Mouse (Mus musculus) ES-E14 (cell line): ENCODE results near the gene Rims1. TPM values are rescaled to one million over a fixed set of nuclear protein-coding genes. Genes with fewer than 3 reads are reported as not detected.

Experiments
- DNase-seq: peaks from one replicate; pipeline ENCODE4 v3.0.0-alpha.2; 2013; ENCODE audit warnings: low read depth, low spot score
- H3K27ac ChIP-seq: 2 replicates; pipeline ENCODE4 v1.5.1; 2012; ENCODE audit warnings: low read depth, mild to moderate bottlenecking, low read length, moderate library complexity, mixed read lengths; ENCODE audit not compliant: poor library complexity, insufficient read depth, severe bottlenecking
- H3K36me3 ChIP-seq: 2 replicates; pipeline ENCODE4 v1.6.1; 2012; ENCODE audit warnings: mild to moderate bottlenecking, low read length, moderate library complexity, mixed read lengths; ENCODE audit not compliant: control insufficient read depth, poor library complexity, insufficient read depth, severe bottlenecking
- H3K4me1 ChIP-seq, 2 experiments: fragments of 150-350 bp in 1 of 2; sonication (generic) in 1 of 2; 2 replicates each; pipeline ENCODE4 v1.6.1; 2012; ENCODE audit warnings: low read length in 2 of 2, mild to moderate bottlenecking in 1 of 2, mixed read lengths in 1 of 2; ENCODE audit not compliant: control insufficient read depth in 2 of 2, insufficient read depth in 2 of 2, poor library complexity in 1 of 2
- H3K4me3 ChIP-seq, 2 experiments: fragments of 150-350 bp in 1 of 2; sonication (generic) in 1 of 2; 2 replicates each; pipeline ENCODE4 v1.5.1; 2012; ENCODE audit warnings: low read length in 2 of 2, low read depth in 1 of 2, mild to moderate bottlenecking in 1 of 2, mixed read lengths in 1 of 2; ENCODE audit not compliant: insufficient read depth in 1 of 2, poor library complexity in 1 of 2, severe bottlenecking in 1 of 2
- H3K9ac ChIP-seq: 2 replicates; pipeline ENCODE4 v1.6.1; 2012; ENCODE audit warnings: low read depth, mild to moderate bottlenecking, low read length, mixed read lengths; ENCODE audit not compliant: poor library complexity, insufficient read depth, severe bottlenecking
- H3K9me3 ChIP-seq: fragments of 150-350 bp; sonication (generic); 2 replicates; pipeline ENCODE4 v1.6.1; 2012; ENCODE audit warnings: low read depth, mild to moderate bottlenecking, low read length; ENCODE audit not compliant: control insufficient read depth, insufficient read depth
- CHD2 ChIP-seq: IDR thresholded peaks from 2 replicates; pipeline ENCODE4 v1.6.1; 2014; ENCODE audit warnings: mild to moderate bottlenecking, low read depth, low read length, inconsistent platforms
- HCFC1 ChIP-seq: IDR thresholded peaks from 2 replicates; pipeline ENCODE4 v1.6.1; 2012; ENCODE audit warnings: low read length, inconsistent platforms, borderline replicate concordance; ENCODE audit not compliant: insufficient read depth
- MAFK ChIP-seq: IDR thresholded peaks from 2 replicates; pipeline ENCODE4 v1.6.1; 2014; ENCODE audit warnings: mild to moderate bottlenecking, low read depth, low read length, inconsistent platforms; ENCODE audit not compliant: insufficient read depth
- ZC3H11A ChIP-seq: IDR thresholded peaks from 2 replicates; pipeline ENCODE4 v1.6.1; 2012; ENCODE audit warnings: low read depth, mild to moderate bottlenecking, inconsistent platforms, low read length, borderline replicate concordance
- ZNF384 ChIP-seq: IDR thresholded peaks from 2 replicates; pipeline ENCODE4 v1.6.1; 2012; ENCODE audit warnings: low read depth, low read length, inconsistent platforms
- in situ Hi-C, 2 experiments: fragments of 600-800 bp; cut with MboI; formaldehyde crosslinking; loops; one replicate each; pipeline ENCODE4 v1.15.1; 2025; ENCODE audit warnings: low sequenced_read_pairs in 2 of 2, inconsistent platforms in 1 of 2; ENCODE audit not compliant: unreplicated experiment in 2 of 2
- total RNA-seq: library from RNA; depleted of rRNA; stranded (reverse); fragments of 300-350 nt; gene quantifications from 2 replicates; pipeline ENCODE4 v1.2.3, GENCODE M21; 2012

The Rims1 gene
- total RNA-seq, 1 experiment: 1.4 TPM

DNA sequence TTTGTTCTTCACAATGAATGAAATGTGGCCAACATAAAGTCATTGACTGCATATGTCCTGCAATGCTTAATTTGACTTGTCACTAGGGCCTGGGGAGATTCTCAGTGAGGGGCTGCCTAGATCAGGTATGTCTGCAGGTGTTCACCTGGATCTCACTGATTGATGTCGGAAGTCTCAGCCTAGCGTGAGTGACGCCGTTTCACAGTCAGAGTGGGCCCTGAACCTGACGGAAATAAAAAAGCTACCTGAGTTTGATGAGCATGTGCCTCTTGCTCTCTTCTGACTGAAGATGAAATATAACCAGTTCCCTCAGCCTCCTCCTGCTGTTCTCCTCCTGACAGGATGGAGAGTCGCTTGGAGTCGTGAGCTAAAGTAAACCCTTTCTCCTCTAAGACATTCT is 173.2 kb downstream of the Rims1 start:
- TF ChIP-seq ZC3H11A: no peak
- TF ChIP-seq MAFK: no peak
- no peak for TF ChIP-seq HCFC1
- no peak for TF ChIP-seq CHD2
- TF ChIP-seq ZNF384: no peak
- in situ Hi-C loops: no loop called here
- Histone ChIP-seq H3K9me3 (no peaks in the 10 kb centered on the region), H3K9ac (no peak overlapping the region), H3K4me3 (no peak overlapping the region), H3K4me1 (no peaks in the 10 kb centered on the region), H3K27ac (no peak overlapping the region), H3K36me3 (no peaks in the 10 kb centered on the region)
- DNase-seq: no peak

DNA sequence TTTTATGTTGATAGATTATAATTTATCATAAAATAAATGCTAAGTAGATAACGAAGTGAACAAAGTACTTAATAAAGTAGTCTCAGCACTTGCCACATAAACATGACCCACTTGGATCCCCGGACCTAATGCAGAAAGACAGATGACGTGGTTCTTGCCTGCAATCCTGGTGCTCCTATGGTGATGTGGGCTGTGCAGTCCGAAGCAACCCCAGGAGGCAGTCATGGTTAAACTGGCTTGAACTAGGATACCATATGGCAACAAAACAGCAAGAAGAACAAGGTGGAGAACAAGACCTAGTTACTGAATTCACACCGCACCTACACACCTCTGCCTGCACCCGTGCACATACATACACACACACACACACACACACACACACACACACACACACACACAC is 173.8 kb downstream of the Rims1 start:
- no peak overlapping the region for H3K4me3 ChIP-seq
- no peak overlapping the region for H3K9ac ChIP-seq
- H3K4me1 ChIP-seq: no peaks in the 10 kb centered on the region
- H3K9me3 ChIP-seq: no peaks in the 10 kb centered on the region
- in situ Hi-C loops: no loop called here
- no peaks in the 10 kb centered on the region for H3K36me3 ChIP-seq
- no peak overlapping the region for H3K27ac ChIP-seq
- TF ChIP-seq ZC3H11A: no peak
- TF ChIP-seq MAFK: no peak
- TF ChIP-seq CHD2: no peak
- no peak for DNase-seq

DNA sequence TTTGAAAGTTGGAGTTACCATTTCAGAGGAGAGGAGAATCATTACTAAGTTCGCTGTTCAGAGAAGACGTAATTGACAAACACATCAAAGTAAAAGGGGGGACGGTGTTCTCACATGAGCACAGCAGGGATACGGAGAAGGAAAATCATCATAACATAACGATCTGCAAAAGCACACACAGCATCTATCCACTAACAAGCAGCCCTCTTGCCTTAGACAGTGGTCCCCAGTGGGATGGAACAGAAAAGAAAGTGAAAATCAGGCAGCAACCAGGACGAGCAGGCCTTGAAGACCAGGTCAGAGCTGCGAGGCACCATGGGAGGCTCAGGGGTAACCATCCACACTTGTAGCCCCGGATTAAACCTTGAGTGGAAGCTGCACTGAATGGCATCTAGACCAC is 176.8 kb downstream of the Rims1 start:
- Histone ChIP-seq H3K9me3 (no peaks in the 10 kb centered on the region), H3K4me3 (no peak overlapping the region), H3K4me1 (no peaks in the 10 kb centered on the region), H3K36me3 (no peaks in the 10 kb centered on the region), H3K27ac (no peak overlapping the region), H3K9ac (no peak overlapping the region)
- in situ Hi-C loops: no loop called here
- no peak for DNase-seq
- no peak for TF ChIP-seq ZC3H11A
- TF ChIP-seq CHD2: no peak
- no peak for TF ChIP-seq ZNF384

DNA sequence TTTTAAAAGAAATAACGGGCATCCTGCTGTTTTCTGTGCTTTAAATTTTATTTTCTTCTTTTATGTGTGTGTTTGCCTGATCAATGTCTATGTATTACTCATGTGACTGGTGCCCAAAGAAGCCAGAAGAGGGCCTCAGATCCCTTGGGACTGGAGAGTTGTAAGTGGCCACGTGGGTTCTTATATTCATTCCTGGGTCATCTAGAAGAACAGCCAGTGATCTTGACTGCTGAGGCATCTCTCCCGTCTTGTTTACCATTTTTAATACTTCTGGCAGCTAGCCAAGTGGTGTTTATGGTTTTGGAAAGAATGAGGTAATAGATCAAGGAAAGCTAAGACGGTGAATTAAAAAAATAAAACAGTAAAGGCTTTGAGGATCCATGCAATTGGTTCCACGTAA is 178.8 kb downstream of the Rims1 start:
- TF ChIP-seq HCFC1: no peak
- no peak for TF ChIP-seq ZC3H11A
- no peak for TF ChIP-seq MAFK
- TF ChIP-seq ZNF384: no peak
- TF ChIP-seq CHD2: no peak
- in situ Hi-C loops: no loop called here
- no peak for DNase-seq
- Histone ChIP-seq H3K9me3 (no peaks in the 10 kb centered on the region), H3K27ac (no peak overlapping the region), H3K36me3 (no peaks in the 10 kb centered on the region), H3K4me3 (no peak overlapping the region), H3K4me1 (no peaks in the 10 kb centered on the region), H3K9ac (no peak overlapping the region)

DNA sequence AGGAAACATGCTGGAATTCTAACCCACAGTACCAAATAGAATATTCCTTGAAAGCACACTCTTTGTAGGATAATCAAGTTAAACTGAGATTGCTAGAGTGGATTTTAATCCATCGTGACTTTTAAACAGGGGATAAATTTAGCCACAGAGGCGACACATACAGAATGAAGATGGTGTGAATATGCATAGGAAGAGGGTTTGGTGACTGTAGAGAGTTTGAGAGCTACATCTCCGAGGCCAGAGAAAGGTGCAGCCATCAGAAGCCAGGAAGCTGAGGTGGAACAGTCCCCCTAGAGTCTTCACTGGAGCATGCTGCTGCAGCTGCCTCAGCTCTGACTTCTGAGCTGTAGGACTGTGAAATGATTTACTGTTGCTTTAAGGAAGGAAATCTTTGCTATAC is 179.5 kb downstream of the Rims1 start:
- H3K9ac ChIP-seq: no peak overlapping the region
- no peak for TF ChIP-seq ZNF384
- TF ChIP-seq HCFC1: no peak
- no peak for TF ChIP-seq CHD2
- TF ChIP-seq ZC3H11A: no peak
- no peak for TF ChIP-seq MAFK

More for the DNA sequence above, 179.5 kb downstream of the Rims1 start:
- Histone ChIP-seq H3K36me3 (no peaks in the 10 kb centered on the region), H3K4me3 (no peak overlapping the region), H3K9me3 (no peaks in the 10 kb centered on the region), H3K27ac (no peak overlapping the region), H3K4me1 (no peaks in the 10 kb centered on the region)
- in situ Hi-C loops: no loop called here
- no peak for DNase-seq
